Mouse (Mus musculus): ENCODE measurements around the gene Fbxo11.

DNA sequence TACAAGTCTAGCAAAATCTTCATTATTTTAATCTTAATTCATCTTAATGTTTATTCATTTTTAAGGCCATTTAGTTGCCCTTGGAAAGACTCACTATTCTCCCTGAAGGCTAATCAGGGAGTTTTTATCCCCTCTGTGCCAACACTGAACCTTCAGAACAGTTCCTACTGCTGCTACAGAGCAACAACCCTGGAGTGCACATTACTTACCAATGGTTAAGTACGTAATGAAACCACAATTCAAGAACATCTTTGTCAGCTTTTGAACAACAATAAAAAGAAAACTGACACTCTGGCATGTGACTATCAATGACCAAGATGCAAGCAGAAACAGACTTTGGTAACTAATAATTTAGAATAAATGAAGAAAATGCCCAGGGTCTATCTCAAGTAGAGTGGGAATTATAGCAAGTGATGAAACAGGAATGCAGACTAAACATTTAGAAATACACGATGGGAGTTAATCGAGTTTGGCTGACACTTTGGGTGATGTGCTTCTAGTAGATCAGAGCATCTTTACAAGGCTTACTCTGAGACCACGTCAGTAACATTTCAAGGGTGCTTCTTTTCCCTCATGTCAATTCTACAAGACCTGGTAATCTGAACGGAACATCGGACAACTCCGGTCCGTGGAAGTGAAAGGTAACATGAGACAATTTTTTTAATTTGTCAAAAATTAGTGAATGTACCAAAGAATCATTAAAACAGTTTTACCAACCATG is 2.1 kb downstream of the Fbxo11 start:
- no peak for TF ChIP-seq CTCF (IDR thresholded peaks at IDR 0.05; ENCODE audit: low read depth)
- TF ChIP-seq EP300 (IDR thresholded peaks at IDR 0.05; ENCODE audit: low read depth): no peak
